Mouse (Mus musculus): ENCODE data around the gene Cdk6. TPM values are rescaled to one million over a fixed set of nuclear protein-coding genes. Genes with fewer than 3 reads are reported as not detected.

The Cdk6 gene
- total and polyA plus RNA-seq, 3 experiments = 79.0 to 318 (median 197) TPM

GRCm38 (mm10) chr5:3483054-3483722, 141.9 kb downstream of the Cdk6 start (continued):
- no peak for TF ChIP-seq NRF1 (IDR thresholded peaks at IDR 0.05; ENCODE audit: insufficient read depth, low read depth, low read length, poor library complexity, severe bottlenecking)
- TF ChIP-seq BHLHE40 (IDR thresholded peaks at IDR 0.05; ENCODE audit: borderline replicate concordance, low read depth, low read length) = peak; percentile 60; the same call in 1 of the 2 replicates
- peak; percentile 78; the same call in 1 of the 2 replicates for TF ChIP-seq MYC (IDR thresholded peaks at IDR 0.05; ENCODE audit: low read depth, low read length)
- peak; percentile 97 for TF ChIP-seq TCF12 (IDR thresholded peaks at IDR 0.05; ENCODE audit: low read depth, low read length)
- no peak for TF ChIP-seq CTCF (IDR thresholded peaks at IDR 0.05 in 2 of 3, conservative IDR thresholded peaks at IDR 0.05 in 1 of 3; ENCODE audit: control insufficient read depth in 1 of 3, insufficient read depth in 1 of 3, low read depth in 2 of 3, low read length in 3 of 3, poor library complexity in 1 of 3, severe bottlenecking in 1 of 3)

GRCm38 (mm10) chr5:3486579-3487282, 145.4 kb downstream of the Cdk6 start:
- H3K4me1 ChIP-seq (ENCODE audit: control insufficient read depth in 1 of 2, insufficient read depth in 2 of 2, low read length in 2 of 2) = peaks cover 18 to 19% of the 10 kb centered on the region in 2 experiments

GRCm38 (mm10) chr5:3488146-3488774, 147.0 kb downstream of the Cdk6 start:
- Histone ChIP-seq H3K27me3 (ENCODE audit: control insufficient read depth in 1 of 2, insufficient read depth in 2 of 2, low read length in 2 of 2) (no peaks in the 10 kb centered on the region), H3K4me1 (ENCODE audit: control insufficient read depth in 1 of 2, insufficient read depth in 2 of 2, low read length in 2 of 2) (peaks cover 7% of the 10 kb centered on the region in 2 experiments), H3K36me3 (ENCODE audit: control insufficient read depth in 1 of 2, insufficient read depth in 2 of 2, low read length in 2 of 2) (peaks cover 14 to 56% of the 10 kb centered on the region in 2 experiments), H3K4me3 (ENCODE audit: control insufficient read depth in 1 of 2, insufficient read depth in 1 of 2, low read depth in 2 of 2, low read length in 2 of 2) (no peak overlapping the region), H3K9me3 (replicated peaks; ENCODE audit: insufficient read depth, low read length) (no peaks in the 10 kb centered on the region), H3K79me2 (ENCODE audit: control insufficient read depth, insufficient read depth, low read length, poor library complexity) (peaks cover 7% of the 10 kb centered on the region; the same call in 1 of the 2 replicates), H3K27ac (ENCODE audit: control insufficient read depth, low read depth, low read length) (no peak overlapping the region), H3K9ac (ENCODE audit: control insufficient read depth, low read depth, low read length, poor library complexity, severe bottlenecking) (no peak overlapping the region)
- peak; percentile 36; the same call in 1 of the 2 replicates for TF ChIP-seq NELFE (IDR thresholded peaks at IDR 0.05; ENCODE audit: low read depth, low read length)
- TF ChIP-seq JUND (IDR thresholded peaks at IDR 0.05; ENCODE audit: low read depth, low read length) = 0 out of 2 replicates have a peak, but pooled peaks have one; percentile 19
- no peak for TF ChIP-seq MAZ (IDR thresholded peaks at IDR 0.05; ENCODE audit: low read depth, low read length)
- no peak for TF ChIP-seq POLR2AphosphoS2 (IDR thresholded peaks at IDR 0.05; ENCODE audit: low read length)
- DNase-seq (ENCODE audit: low read depth, low spot score) = no peak

More at GRCm38 (mm10) chr5:3486579-3487282, 145.4 kb downstream of the Cdk6 start:
- peak; percentile 26 for DNase-seq (ENCODE audit: low read depth, low spot score)
- Histone ChIP-seq H3K79me2 (ENCODE audit: control insufficient read depth, insufficient read depth, low read length, poor library complexity) (peaks cover 10% of the 10 kb centered on the region; the same call in 1 of the 2 replicates), H3K4me3 (ENCODE audit: control insufficient read depth in 1 of 2, insufficient read depth in 1 of 2, low read depth in 2 of 2, low read length in 2 of 2) (no peak overlapping the region), H3K27ac (ENCODE audit: control insufficient read depth, low read depth, low read length) (peak overlapping the region; percentile 8; the same call in 1 of the 2 replicates), H3K9me3 (replicated peaks; ENCODE audit: insufficient read depth, low read length) (no peaks in the 10 kb centered on the region), H3K9ac (ENCODE audit: control insufficient read depth, low read depth, low read length, poor library complexity, severe bottlenecking) (no peak overlapping the region), H3K36me3 (ENCODE audit: control insufficient read depth in 1 of 2, insufficient read depth in 2 of 2, low read length in 2 of 2) (peaks cover 18 to 54% of the 10 kb centered on the region in 2 experiments), H3K27me3 (ENCODE audit: control insufficient read depth in 1 of 2, insufficient read depth in 2 of 2, low read length in 2 of 2) (no peaks in the 10 kb centered on the region)
- no peak for TF ChIP-seq POLR2AphosphoS2 (IDR thresholded peaks at IDR 0.05; ENCODE audit: low read length)
- TF ChIP-seq CHD2 (IDR thresholded peaks at IDR 0.05; ENCODE audit: low read length) = no peak
- no peak for TF ChIP-seq POLR2AphosphoS5 (IDR thresholded peaks at IDR 0.05; ENCODE audit: borderline replicate concordance, low read depth, low read length)
- no peak for TF ChIP-seq ZKSCAN1 (IDR thresholded peaks at IDR 0.05; ENCODE audit: low read depth, low read length)
- no peak for TF ChIP-seq ZC3H11A (IDR thresholded peaks at IDR 0.05; ENCODE audit: low read depth, low read length)
- no peak; a peak in 1 of 4 replicates for TF ChIP-seq POLR2A (IDR thresholded peaks at IDR 0.05; ENCODE audit: control insufficient read depth in 1 of 2, insufficient read depth in 1 of 2, low read depth in 1 of 2, low read length in 2 of 2, poor library complexity in 1 of 2)
- no peak for TF ChIP-seq RCOR1 (IDR thresholded peaks at IDR 0.05; ENCODE audit: low read depth, low read length)
- TF ChIP-seq BHLHE40 (IDR thresholded peaks at IDR 0.05; ENCODE audit: borderline replicate concordance, low read depth, low read length) = no peak
- 0 out of 2 replicates have a peak, but pooled peaks have one; percentile 11 for TF ChIP-seq GATA1 (IDR thresholded peaks at IDR 0.05; ENCODE audit: low read depth, low read length)
- no peak for TF ChIP-seq NELFE (IDR thresholded peaks at IDR 0.05; ENCODE audit: low read depth, low read length)
- TF ChIP-seq ETS1 (IDR thresholded peaks at IDR 0.05; ENCODE audit: low read depth, low read length) = peak; percentile 60
- TF ChIP-seq USF1 (IDR thresholded peaks at IDR 0.05; ENCODE audit: low read depth, low read length) = no peak
- no peak for TF ChIP-seq SMC3 (IDR thresholded peaks at IDR 0.05; ENCODE audit: low read depth, low read length)
- no peak for TF ChIP-seq TBP (IDR thresholded peaks at IDR 0.05; ENCODE audit: low read depth, low read length)
